ENCODE assay signal across 30 mouse cellular contexts in genomic region chr9:88342701-88343100, GRCm38 (mm10). TPM values are rescaled to one million over a fixed set of nuclear protein-coding genes. Genes with fewer than 3 reads are reported as not detected.
A peak's percentile ranks its signal among the peaks of the same experiment; 100 is the strongest.
DNase-seq lines count a peak whose midpoint lies in the region; ATAC-seq and TF ChIP-seq lines count a peak whose summit lies in the region.
"Had no signal": no experiment of that assay in that cellular context is flagged by ENCODE, and none has a peak within 500 bp of the region (broad histone marks: within the 10 kb centered on the region; RNA-seq: fewer than 3 reads in every experiment).

No protein-coding gene starts in this region.

- 82% methylated on average over 3 of the region's 3 CpGs for WGBS in forebrain, embryonic 14.5 days
- WGBS in forebrain, embryonic 10.5 days: 91% methylated on average over 3 of the region's 3 CpGs
- 66% methylated on average over 3 of the region's 3 CpGs for WGBS in lung, embryonic 14.5 days
- WGBS in kidney, embryonic 16.5 days: 85% methylated on average over 3 of the region's 3 CpGs

- no peak for TF ChIP-seq CTCF in lung, embryonic 14.5 days (IDR thresholded peaks at IDR 0.05; ENCODE audit: low read depth)

- no peak overlapping the region for H3K4me2 ChIP-seq in forebrain, embryonic 14.5 days (ENCODE audit: low read length)
- H3K4me2 ChIP-seq in lung, embryonic 14.5 days: no peak overlapping the region
- H3K4me2 ChIP-seq in kidney, embryonic 16.5 days (replicated peaks; ENCODE audit: low read depth, low read length): no peak overlapping the region
- H3K4me2 ChIP-seq: embryonic facial prominence, embryonic 13.5 days; heart, embryonic 12.5 days; limb, embryonic 13.5 days; liver, embryonic 13.5 days; midbrain, embryonic 13.5 days had no signal

- no peak overlapping the region for H3K9ac ChIP-seq in forebrain, embryonic 14.5 days (ENCODE audit: low read length)
- no peak overlapping the region for H3K9ac ChIP-seq in lung, embryonic 14.5 days
- no peak overlapping the region for H3K9ac ChIP-seq in kidney, embryonic 16.5 days (replicated peaks; ENCODE audit: low read length)
- H3K9ac ChIP-seq: embryonic facial prominence, embryonic 13.5 days; heart, embryonic 12.5 days; limb, embryonic 13.5 days; liver, embryonic 13.5 days; midbrain, embryonic 13.5 days had no signal

- H3K4me3 ChIP-seq in forebrain, embryonic 14.5 days (ENCODE audit: low read depth, low read length): no peak overlapping the region
- no peak overlapping the region for H3K4me3 ChIP-seq in forebrain, embryonic 10.5 days
- H3K4me3 ChIP-seq in lung, embryonic 14.5 days (ENCODE audit: low read depth, low read length): no peak overlapping the region
- no peak overlapping the region for H3K4me3 ChIP-seq in kidney, embryonic 16.5 days (ENCODE audit: low read length)
- H3K4me3 ChIP-seq: embryonic facial prominence, embryonic 13.5 days; erythroblast, embryonic 14.5 days; heart, embryonic 12.5 days; hindbrain, embryonic 10.5 days; limb, embryonic 13.5 days; liver, embryonic 13.5 days; megakaryocyte, embryonic 14.5 days; midbrain, embryonic 13.5 days had no signal

- H3K9me3 ChIP-seq in forebrain, embryonic 14.5 days (replicated peaks; ENCODE audit: control insufficient read depth, low read length): no peaks in the 10 kb centered on the region
- no peaks in the 10 kb centered on the region for H3K9me3 ChIP-seq in forebrain, embryonic 10.5 days
- no peaks in the 10 kb centered on the region for H3K9me3 ChIP-seq in lung, embryonic 14.5 days (ENCODE audit: low read depth, low read length)
- no peaks in the 10 kb centered on the region for H3K9me3 ChIP-seq in kidney, embryonic 16.5 days (ENCODE audit: low read length)
- H3K9me3 ChIP-seq: embryonic facial prominence, embryonic 13.5 days; heart, embryonic 12.5 days; hindbrain, embryonic 10.5 days; limb, embryonic 13.5 days; liver, embryonic 13.5 days; midbrain, embryonic 13.5 days had no signal

- H3K27ac ChIP-seq in forebrain, embryonic 14.5 days (ENCODE audit: low read depth, low read length): no peak overlapping the region
- H3K27ac ChIP-seq in forebrain, embryonic 10.5 days: no peak overlapping the region
- no peak overlapping the region for H3K27ac ChIP-seq in lung, embryonic 14.5 days (ENCODE audit: low read depth)
- H3K27ac ChIP-seq in kidney, embryonic 16.5 days (ENCODE audit: low read length): no peak overlapping the region
- H3K27ac ChIP-seq: embryonic facial prominence, embryonic 13.5 days; hindbrain, embryonic 10.5 days; hindbrain, postnatal 0 days; limb, embryonic 13.5 days; liver, embryonic 13.5 days; midbrain, embryonic 13.5 days had no signal

- no peaks in the 10 kb centered on the region for H3K4me1 ChIP-seq in forebrain, embryonic 14.5 days (ENCODE audit: control insufficient read depth, insufficient read depth, low read length)
- H3K4me1 ChIP-seq in forebrain, embryonic 10.5 days: no peaks in the 10 kb centered on the region
- no peaks in the 10 kb centered on the region for H3K4me1 ChIP-seq in lung, embryonic 14.5 days (ENCODE audit: insufficient read depth)
- no peaks in the 10 kb centered on the region for H3K4me1 ChIP-seq in kidney, embryonic 16.5 days (ENCODE audit: insufficient read depth, low read length)
- H3K4me1 ChIP-seq: embryonic facial prominence, embryonic 13.5 days; heart, embryonic 12.5 days; limb, embryonic 13.5 days; liver, embryonic 13.5 days; midbrain, embryonic 13.5 days had no signal

- no peaks in the 10 kb centered on the region for H3K36me3 ChIP-seq in forebrain, embryonic 14.5 days (ENCODE audit: control insufficient read depth, insufficient read depth, low read length)
- H3K36me3 ChIP-seq in forebrain, embryonic 10.5 days (replicated peaks): no peaks in the 10 kb centered on the region
- H3K36me3 ChIP-seq in lung, embryonic 14.5 days (ENCODE audit: insufficient read depth): no peaks in the 10 kb centered on the region
- H3K36me3 ChIP-seq in kidney, embryonic 16.5 days (ENCODE audit: insufficient read depth, low read length): no peaks in the 10 kb centered on the region
- H3K36me3 ChIP-seq: embryonic facial prominence, embryonic 13.5 days; heart, embryonic 12.5 days; hindbrain, embryonic 10.5 days; limb, embryonic 13.5 days; liver, embryonic 13.5 days; midbrain, embryonic 13.5 days had no signal

- peak; percentile 8 for DNase-seq in forebrain, embryonic 14.5 days (ENCODE audit: low spot score)
- DNase-seq in forebrain, embryonic 10.5 days (ENCODE audit: extremely low spot score, low spot score): no peak
- peak; percentile 18 to 55 for DNase-seq in layer of hippocampus, adult 18-20 months (ENCODE audit: low spot score in 2 of 2)
- DNase-seq in layer of hippocampus, postnatal 25 days (ENCODE audit: extremely low spot score in 1 of 2, low spot score in 1 of 2): no peak
- DNase-seq in lung, embryonic 14.5 days: peak; percentile 19
- DNase-seq in lung, postnatal 25 days (ENCODE audit: low spot score): no peak
- peak; percentile 57 for DNase-seq in telencephalon, adult 2 months (ENCODE audit: low read depth, low spot score)
- DNase-seq: adrenal gland, postnatal 10 days; cerebellum, adult 8-10 months; cerebellum, postnatal 36 days; embryo, embryonic 11 days; gastrocnemius, postnatal 25 days; heart, adult 18-20 months; heart, postnatal 10 days; kidney, adult 9 months; kidney, postnatal 4 days; liver, embryonic 13.5 days; lung, adult 2 months; lung, postnatal 36 days; retina, postnatal 1 day had no signal

- no peak for ATAC-seq in forebrain, embryonic 14.5 days
- ATAC-seq in lung, embryonic 14.5 days (ENCODE audit: insufficient read depth): no peak
- no peak for ATAC-seq in kidney, embryonic 16.5 days (ENCODE audit: low FRiP score, low TSS enrichment)
- ATAC-seq: hindbrain, postnatal 0 days; intestine, embryonic 16.5 days; midbrain, embryonic 13.5 days had no signal

- H3K27me3 ChIP-seq in forebrain, embryonic 14.5 days (replicated peaks; ENCODE audit: control insufficient read depth, insufficient read depth, low read length): no peaks in the 10 kb centered on the region
- H3K27me3 ChIP-seq in forebrain, embryonic 10.5 days (ENCODE audit: poor library complexity, severe bottlenecking): no peaks in the 10 kb centered on the region
- no peaks in the 10 kb centered on the region for H3K27me3 ChIP-seq in lung, embryonic 14.5 days (ENCODE audit: insufficient read depth, low read length)
- no peaks in the 10 kb centered on the region for H3K27me3 ChIP-seq in kidney, embryonic 16.5 days (ENCODE audit: insufficient read depth, low read length)
- H3K27me3 ChIP-seq: embryonic facial prominence, embryonic 13.5 days; heart, embryonic 12.5 days; limb, embryonic 13.5 days; liver, embryonic 13.5 days; megakaryocyte, embryonic 14.5 days; midbrain, embryonic 13.5 days had no signal

RNA-seq across cellular contexts. Expression of gene Nt5e, which starts 15.7 kb away (rescaled TPM):
- 0.48 and 0.94 TPM in 2 replicates for polyA plus RNA-seq in forebrain, embryonic 14.5 days (2014; fragmentation: Nextera tagmentation; extraction: Ambion mirVana)
- 0.86 and 0.95 TPM in 2 replicates for polyA plus RNA-seq in forebrain, embryonic 10.5 days (2016; fragmentation: Nextera tagmentation; extraction: Ambion mirVana)
- total RNA-seq in layer of hippocampus, adult 18-20 months (2021): 1 to 10 TPM; 2.7 to 3.7 TPM
- 1 to 10 TPM; 3.2 to 3.6 TPM for total RNA-seq in layer of hippocampus, postnatal 25 days (2021)
- 2.1 and 2.3 TPM in 2 replicates for polyA plus RNA-seq in lung, embryonic 14.5 days (2014; fragmentation: Nextera tagmentation; extraction: Ambion mirVana)
- 2.5 and 3.9 TPM in 2 replicates for polyA plus RNA-seq in kidney, embryonic 16.5 days (2015; fragmentation: Nextera tagmentation; extraction: Ambion mirVana)
- polyA plus RNA-seq: erythroblast, embryonic 14.5 days had no signal

Comparison
In these comparisons a context has a peak if more than half of its experiments do, and no peak if none do; other contexts are left out.
1. DNase-seq: peak in forebrain, embryonic 14.5 days (single experiment), layer of hippocampus, adult 18-20 months (2 of 2), lung, embryonic 14.5 days (single experiment) and telencephalon, adult 2 months (single experiment); none in forebrain, embryonic 10.5 days (single experiment), layer of hippocampus, postnatal 25 days (0 of 2) and lung, postnatal 25 days (single experiment).